Mouse (Mus musculus) heart, embryonic 14.5 days (tissue): ENCODE measurements around the gene Sap25. TPM values are rescaled to one million over a fixed set of nuclear protein-coding genes. Genes with fewer than 3 reads are reported as not detected.

Source experiments
- ATAC-seq: fragments of 200-750 bp; cut with Nextera tagmentation; 2 replicates; pipeline ENCODE4 v1.8.0; 2017; ENCODE audit warnings: low read depth, moderate TSS enrichment; ENCODE audit not compliant: insufficient number of reproducible peaks, insufficient read depth, low FRiP score
- H3K27ac ChIP-seq, 2 experiments: fragments of 200-500 bp in 1 of 2; fragments of 300-500 bp in 1 of 2; sonication (generic) in 1 of 2; replicated peaks in 1 of 2; 2 replicates each; pipeline ENCODE4 v1.5.1; 2012 to 2014; ENCODE audit warnings: low read depth in 2 of 2, low read length in 2 of 2, control low read depth in 1 of 2, mild to moderate bottlenecking in 1 of 2, mixed read lengths in 1 of 2; ENCODE audit not compliant: control insufficient read depth in 1 of 2, insufficient read depth in 1 of 2
- H3K27me3 ChIP-seq: fragments of 300-500 bp; sonication (generic); 2 replicates; pipeline ENCODE4 v1.6.1; 2014; ENCODE audit warnings: mild to moderate bottlenecking, low read length, control low read depth; ENCODE audit not compliant: control insufficient read depth, insufficient read depth
- H3K36me3 ChIP-seq: fragments of 300-500 bp; sonication (generic); 2 replicates; pipeline ENCODE4 v1.6.1; 2014; ENCODE audit warnings: mild to moderate bottlenecking, control low read depth, low read length, mixed read lengths; ENCODE audit not compliant: control insufficient read depth, insufficient read depth
- H3K4me1 ChIP-seq, 2 experiments: fragments of 200-500 bp in 1 of 2; fragments of 300-500 bp in 1 of 2; sonication (generic) in 1 of 2; 2 replicates each; pipeline ENCODE4 v1.6.1; 2012 to 2014; ENCODE audit warnings: low read length in 2 of 2, control low read depth in 1 of 2, mixed read lengths in 1 of 2; ENCODE audit not compliant: control insufficient read depth in 2 of 2, insufficient read depth in 2 of 2
- H3K4me2 ChIP-seq: fragments of 300-500 bp; sonication (generic); 2 replicates; pipeline ENCODE4 v1.6.1; 2014; ENCODE audit warnings: mild to moderate bottlenecking, low read length
- H3K4me3 ChIP-seq, 2 experiments: fragments of 200-500 bp in 1 of 2; fragments of 300-500 bp in 1 of 2; sonication (generic) in 1 of 2; 2 replicates each; pipeline ENCODE4 v1.5.1; 2012 to 2014; ENCODE audit warnings: low read length in 2 of 2, mild to moderate bottlenecking in 2 of 2, control low read depth in 1 of 2, low read depth in 1 of 2, moderate library complexity in 1 of 2; ENCODE audit not compliant: control insufficient read depth in 1 of 2, insufficient read depth in 1 of 2
- H3K9ac ChIP-seq: fragments of 300-500 bp; sonication (generic); 2 replicates; pipeline ENCODE4 v1.6.1; 2014; ENCODE audit warnings: mild to moderate bottlenecking, low read length
- H3K9me3 ChIP-seq: fragments of 300-500 bp; sonication (generic); 2 replicates; pipeline ENCODE4 v1.6.1; 2016; ENCODE audit warnings: low read length, control low read depth; ENCODE audit not compliant: control insufficient read depth
- WGBS: fragments of 180-500 bp; shearing (Covaris S2); extraction: QIAGEN DNeasy Blood & Tissue Kit; methylation state at CpG from one replicate; pipeline ENCODE4 v1.1.7; 2014; 5-methylcytosine and 5-hydroxymethylcytosine counted together
- polyA plus RNA-seq: library from polyadenylated mRNA; unstranded; fragments of >200 nt; fragmentation: Nextera tagmentation; extraction: Ambion mirVana; gene quantifications from 2 replicates; pipeline ENCODE4 v1.2.1, GENCODE M21; 2014

The Sap25 gene
- polyA plus RNA-seq, 1 experiment from 2014 or later: 4.3 TPM

GRCm38 (mm10) chr5:137600619-137601364, 40.3 kb upstream of the Sap25 start, which contains the start of gene Mospd3:
TSS of gene Mospd3 (minus strand) at chr5:137601058.
- Histone ChIP-seq H3K36me3 (peaks cover 24% of the 10 kb centered on the region), H3K4me2 (peak within 1 kb of the TSS; percentile 96), H3K4me1 (peaks cover 9 to 20% of the 10 kb centered on the region in 2 experiments), H3K27ac (peak within 1 kb of the TSS; percentile 88 to 89), H3K4me3 (peak within 1 kb of the TSS; percentile 75 to 80), H3K9ac (peak within 1 kb of the TSS; percentile 91), H3K27me3 (no peaks in the 10 kb centered on the region), H3K9me3 (no peaks in the 10 kb centered on the region)
- ATAC-seq: peak; percentile 93
- WGBS: under 1% methylated on average over 41 of the region's 41 CpGs

- Histone ChIP-seq H3K36me3 (peaks cover 30% of the 10 kb centered on the region), H3K27me3 (no peaks in the 10 kb centered on the region), H3K4me3 (peak overlapping the region; percentile 75 to 80), H3K27ac (peak overlapping the region; percentile 34 to 50), H3K4me2 (peak overlapping the region; percentile 69), H3K4me1 (peaks cover 9 to 20% of the 10 kb centered on the region in 2 experiments), H3K9me3 (no peaks in the 10 kb centered on the region), H3K9ac (peak overlapping the region; percentile 91)
- WGBS: under 1% methylated on average over 22 of the region's 22 CpGs
- no peak for ATAC-seq
Measured at GRCm38 (mm10) chr5:137601365-137601729, 39.8 kb upstream of the Sap25 start.

- ATAC-seq: no peak
- Histone ChIP-seq H3K4me1 (peaks cover 31 to 36% of the 10 kb centered on the region in 2 experiments), H3K9ac (peak overlapping the region; percentile 43; the same call in 1 of the 2 replicates), H3K27me3 (no peaks in the 10 kb centered on the region), H3K4me2 (peak overlapping the region; percentile 41), H3K9me3 (no peaks in the 10 kb centered on the region), H3K36me3 (peaks cover 38% of the 10 kb centered on the region), H3K27ac (no peak overlapping the region), H3K4me3 (peak overlapping the region in 1 of 2 experiments; percentile 1; a peak in 1 of 4 replicates)
- WGBS: 28% methylated on average over 26 of the region's 26 CpGs
Measured at GRCm38 (mm10) chr5:137607860-137608653, 33.1 kb upstream of the Sap25 start.

GRCm38 (mm10) chr5:137608654-137609190, 32.4 kb upstream of the Sap25 start:
- ATAC-seq: no peak
- peaks cover 36 to 40% of the 10 kb centered on the region in 2 experiments for H3K4me1 ChIP-seq
- H3K9ac ChIP-seq: peak overlapping the region; percentile 43; the same call in 1 of the 2 replicates
- H3K9me3 ChIP-seq: no peaks in the 10 kb centered on the region
- no peak overlapping the region for H3K27ac ChIP-seq
- H3K36me3 ChIP-seq: peaks cover 35% of the 10 kb centered on the region
- H3K4me3 ChIP-seq: peak overlapping the region in 1 of 2 experiments; percentile 1; a peak in 1 of 4 replicates
- no peaks in the 10 kb centered on the region for H3K27me3 ChIP-seq
- peak overlapping the region; percentile 41 for H3K4me2 ChIP-seq
- 24% methylated on average over 23 of the region's 23 CpGs for WGBS

GRCm38 (mm10) chr5:137609292-137609691, 31.8 kb upstream of the Sap25 start:
- no peak overlapping the region for H3K27ac ChIP-seq
- H3K4me2 ChIP-seq: no peak overlapping the region
- WGBS: 76% methylated on average over 3 of the region's 3 CpGs
- H3K4me3 ChIP-seq: no peak overlapping the region
- H3K4me1 ChIP-seq: peaks cover 39 to 43% of the 10 kb centered on the region in 2 experiments
- H3K27me3 ChIP-seq: no peaks in the 10 kb centered on the region
- no peak for ATAC-seq
- peaks cover 34% of the 10 kb centered on the region for H3K36me3 ChIP-seq
- H3K9me3 ChIP-seq: no peaks in the 10 kb centered on the region
- no peak overlapping the region for H3K9ac ChIP-seq

- no peaks in the 10 kb centered on the region for H3K9me3 ChIP-seq
- H3K27me3 ChIP-seq: no peaks in the 10 kb centered on the region
- ATAC-seq: no peak
- 58% methylated on average over 4 of the region's 4 CpGs for WGBS
- H3K36me3 ChIP-seq: peaks cover 28% of the 10 kb centered on the region
- peak overlapping the region; percentile 74 for H3K9ac ChIP-seq
- H3K4me3 ChIP-seq: peak overlapping the region; percentile 34 to 45
- H3K27ac ChIP-seq: peak overlapping the region; percentile 37 to 93; a peak in 3 of 4 replicates
- peaks cover 39 to 43% of the 10 kb centered on the region in 2 experiments for H3K4me1 ChIP-seq
- H3K4me2 ChIP-seq: peak overlapping the region; percentile 63
Measured at GRCm38 (mm10) chr5:137610056-137610455, 31.1 kb upstream of the Sap25 start.

- WGBS: 2% methylated on average over 12 of the region's 12 CpGs
- H3K4me1 ChIP-seq: peaks cover 39 to 43% of the 10 kb centered on the region in 2 experiments
- no peaks in the 10 kb centered on the region for H3K9me3 ChIP-seq
- no peaks in the 10 kb centered on the region for H3K27me3 ChIP-seq
- H3K4me2 ChIP-seq: peak overlapping the region; percentile 63
- H3K36me3 ChIP-seq: peaks cover 22% of the 10 kb centered on the region
- H3K4me3 ChIP-seq: peak overlapping the region; percentile 34 to 45
- ATAC-seq: peak; percentile 37
- peak overlapping the region; percentile 74 for H3K9ac ChIP-seq
- peak overlapping the region; percentile 89 to 93 for H3K27ac ChIP-seq
Measured at GRCm38 (mm10) chr5:137610548-137611244, 30.4 kb upstream of the Sap25 start.
